Mouse (Mus musculus) c-Kit-negative CD71-positive TER-119-positive erythroid progenitor cells, embryonic 14.5 days (primary cell): ENCODE data around the gene Troap.
A peak's percentile ranks its signal among the peaks of the same experiment; 100 is the strongest.

Source experiments
- DNase-seq: peaks from one replicate; pipeline ENCODE4 v3.0.0-alpha.2; 2013; ENCODE audit warnings: low read depth, low spot score

Troap gene

GRCm38 (mm10) chr15:99074019-99074599 is at the start of gene Troap:
Troap (plus strand) TSS chr15:99074575.
- no peak for DNase-seq

GRCm38 (mm10) chr15:99024668-99025314 is 49.6 kb upstream of the Troap start:
- peak; percentile 75 for DNase-seq

GRCm38 (mm10) chr15:99025414-99025813 is 49.0 kb upstream of the Troap start:
- no peak for DNase-seq

- peak; percentile 76 for DNase-seq
These were observed 48.1 kb upstream of the Troap start for GRCm38 (mm10) chr15:99026259-99026658.

- DNase-seq: no peak
These were observed 47.3 kb upstream of the Troap start for GRCm38 (mm10) chr15:99027116-99027515.

- DNase-seq: peak; percentile 37
These were observed 45.4 kb upstream of the Troap start for GRCm38 (mm10) chr15:99028874-99029458.

- peak; percentile 91 for DNase-seq
These were observed 44.5 kb upstream of the Troap start, which contains the start of gene Tuba1c for GRCm38 (mm10) chr15:99029619-99030584. Tuba1c (plus strand) TSS chr15:99029891.

GRCm38 (mm10) chr15:99030585-99031387 is 43.6 kb upstream of the Troap start:
- DNase-seq: peak; percentile 62

GRCm38 (mm10) chr15:99031388-99031675 is 43.0 kb upstream of the Troap start:
- DNase-seq: no peak

- no peak for DNase-seq
These were observed 42.2 kb upstream of the Troap start for GRCm38 (mm10) chr15:99032041-99032725.

GRCm38 (mm10) chr15:99032726-99033250 is 41.6 kb upstream of the Troap start:
- DNase-seq: no peak

- no peak for DNase-seq
These were observed 40.7 kb upstream of the Troap start for GRCm38 (mm10) chr15:99033498-99034270.

- no peak for DNase-seq
These were observed 38.9 kb upstream of the Troap start for GRCm38 (mm10) chr15:99035431-99035830.

GRCm38 (mm10) chr15:99036249-99036905 is 38.0 kb upstream of the Troap start:
- DNase-seq: no peak

- no peak for DNase-seq
These were observed 36.4 kb upstream of the Troap start for GRCm38 (mm10) chr15:99038025-99038424.

GRCm38 (mm10) chr15:99038797-99039196 is 35.6 kb upstream of the Troap start:
- DNase-seq: no peak

GRCm38 (mm10) chr15:99039306-99039705 is 35.1 kb upstream of the Troap start:
- DNase-seq: no peak

GRCm38 (mm10) chr15:99039996-99040919 is 34.1 kb upstream of the Troap start:
- DNase-seq: no peak
